Mouse (Mus musculus): Measurements from ENCODE around the gene Tnfrsf1a. TPM values are rescaled to one million over a fixed set of nuclear protein-coding genes. Genes with fewer than 3 reads are reported as not detected.

The Tnfrsf1a gene
- polyA plus RNA-seq, 1 experiment from 2014 or later: 19.3 TPM

DNA sequence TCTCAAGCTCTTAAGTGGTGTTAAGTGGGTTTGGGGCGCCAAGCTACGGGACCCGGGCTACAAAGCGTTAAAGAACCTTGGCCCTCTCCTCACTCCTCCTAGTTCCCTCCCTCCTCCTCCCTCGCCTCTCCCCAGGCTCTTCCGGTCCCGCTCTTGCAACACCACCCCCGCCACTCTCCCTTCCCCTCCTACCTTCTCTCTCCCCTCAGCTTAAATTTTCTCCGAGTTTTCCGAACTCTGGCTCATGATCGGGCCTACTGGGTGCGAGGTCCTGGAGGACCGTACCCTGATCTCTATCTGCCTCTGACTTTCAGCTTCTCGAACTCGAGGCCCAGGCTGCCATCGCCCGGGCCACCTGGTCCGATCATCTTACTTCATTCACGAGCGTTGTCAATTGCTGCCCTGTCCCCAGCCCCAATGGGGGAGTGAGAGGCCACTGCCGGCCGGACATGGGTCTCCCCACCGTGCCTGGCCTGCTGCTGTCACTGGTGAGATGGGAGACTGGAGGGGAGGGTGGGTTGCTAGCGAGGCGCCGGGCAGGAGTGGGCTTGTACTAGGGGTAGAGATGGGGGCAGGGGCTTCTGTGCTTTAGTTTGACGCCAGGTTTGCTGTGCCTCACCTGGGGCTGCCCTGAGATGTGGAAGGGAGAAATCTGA lies 541 bp downstream of the Tnfrsf1a start:
- Histone ChIP-seq H3K27ac (no peak overlapping the region), H3K4me3 (replicated peaks) (peak overlapping the region; percentile 44), H3K36me3 (replicated peaks) (no peaks in the 10 kb centered on the region), H3K4me2 (peak overlapping the region; percentile 76), H3K27me3 (peaks cover 14% of the 10 kb centered on the region; the same call in 1 of the 2 replicates), H3K9ac (peak overlapping the region; percentile 56), H3K9me3 (no peaks in the 10 kb centered on the region), H3K4me1 (peaks cover 29% of the 10 kb centered on the region)
- WGBS: under 1% methylated on average over 27 of the region's 27 CpGs
- peak; percentile 76 for ATAC-seq (ENCODE audit: low FRiP score)

DNA sequence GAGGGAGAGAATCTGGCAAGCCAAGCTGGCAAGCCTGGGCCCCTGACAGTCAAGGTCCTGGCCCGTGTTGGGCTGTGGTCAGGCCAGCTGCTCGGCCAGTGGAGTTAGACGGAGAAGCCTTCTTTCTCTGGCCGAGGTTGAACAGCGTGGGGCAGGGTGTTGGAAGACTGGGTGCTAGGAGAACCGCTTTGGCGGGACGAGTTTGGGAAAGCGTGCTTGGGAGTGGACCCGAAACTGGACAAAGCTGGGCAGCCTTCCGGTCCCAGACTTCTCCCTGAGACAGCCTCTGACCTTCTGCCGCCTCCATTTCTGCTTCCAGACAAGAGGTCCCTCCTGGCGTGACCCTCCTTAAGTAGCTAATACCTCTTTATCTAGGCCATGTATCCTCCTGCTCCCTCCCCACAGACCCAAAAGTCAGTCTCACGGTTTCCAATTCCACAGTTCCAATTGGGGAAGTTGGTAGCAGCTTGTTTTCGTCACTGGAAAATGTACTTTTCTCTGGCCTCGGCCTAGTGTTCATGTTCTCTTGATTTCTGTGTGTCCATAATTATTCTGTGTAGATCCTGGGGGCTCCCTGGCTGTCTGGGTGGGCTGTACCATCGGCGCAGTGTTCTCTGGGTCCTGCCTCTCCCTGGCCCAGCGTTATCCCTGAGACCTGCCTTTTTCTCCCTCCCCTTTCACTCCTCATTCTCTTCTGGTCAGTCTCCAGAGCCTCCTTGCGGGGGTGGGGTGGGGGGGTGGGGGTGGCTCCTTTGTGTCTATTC lies 1.3 kb downstream of the Tnfrsf1a start:
- Histone ChIP-seq H3K9me3 (no peaks in the 10 kb centered on the region), H3K9ac (peak overlapping the region; percentile 56), H3K36me3 (replicated peaks) (no peaks in the 10 kb centered on the region), H3K27ac (no peak overlapping the region), H3K27me3 (peaks cover 14% of the 10 kb centered on the region; the same call in 1 of the 2 replicates), H3K4me3 (replicated peaks) (peak overlapping the region; percentile 44), H3K4me1 (peaks cover 36% of the 10 kb centered on the region), H3K4me2 (peak overlapping the region; percentile 76)
- ATAC-seq (ENCODE audit: low FRiP score): no peak
- 8% methylated on average over 20 of the region's 20 CpGs for WGBS

DNA sequence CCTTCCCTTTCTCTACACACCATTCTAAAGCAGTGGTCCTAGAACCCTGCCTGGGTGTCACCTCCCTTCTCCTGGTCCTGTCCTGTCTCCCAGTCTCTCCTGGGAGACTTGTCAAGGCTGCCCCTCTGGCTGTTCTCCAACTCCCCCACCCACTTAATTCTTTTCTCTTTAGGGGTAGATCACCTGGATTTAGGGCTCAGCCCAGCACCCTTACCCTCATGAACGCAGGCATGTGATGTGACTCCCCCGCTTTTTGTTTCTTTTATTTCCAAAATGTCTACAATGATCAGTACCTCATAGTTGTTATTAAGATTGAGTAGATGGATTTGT lies 1.8 kb downstream of the Tnfrsf1a start:
- H3K36me3 ChIP-seq (replicated peaks): no peaks in the 10 kb centered on the region
- no peaks in the 10 kb centered on the region for H3K9me3 ChIP-seq
- H3K4me3 ChIP-seq (replicated peaks): peak overlapping the region; percentile 44; the same call in 1 of the 2 replicates
- H3K27ac ChIP-seq: no peak overlapping the region
- 84% methylated on average over 2 of the region's 2 CpGs for WGBS
- H3K9ac ChIP-seq: 0 out of 2 replicates have a peak overlapping the region, but pooled peaks have one; percentile 56
- ATAC-seq (ENCODE audit: low FRiP score): no peak
- peaks cover 40% of the 10 kb centered on the region for H3K4me1 ChIP-seq
- peak overlapping the region; percentile 76 for H3K4me2 ChIP-seq
- peaks cover 14% of the 10 kb centered on the region; the same call in 1 of the 2 replicates for H3K27me3 ChIP-seq

DNA sequence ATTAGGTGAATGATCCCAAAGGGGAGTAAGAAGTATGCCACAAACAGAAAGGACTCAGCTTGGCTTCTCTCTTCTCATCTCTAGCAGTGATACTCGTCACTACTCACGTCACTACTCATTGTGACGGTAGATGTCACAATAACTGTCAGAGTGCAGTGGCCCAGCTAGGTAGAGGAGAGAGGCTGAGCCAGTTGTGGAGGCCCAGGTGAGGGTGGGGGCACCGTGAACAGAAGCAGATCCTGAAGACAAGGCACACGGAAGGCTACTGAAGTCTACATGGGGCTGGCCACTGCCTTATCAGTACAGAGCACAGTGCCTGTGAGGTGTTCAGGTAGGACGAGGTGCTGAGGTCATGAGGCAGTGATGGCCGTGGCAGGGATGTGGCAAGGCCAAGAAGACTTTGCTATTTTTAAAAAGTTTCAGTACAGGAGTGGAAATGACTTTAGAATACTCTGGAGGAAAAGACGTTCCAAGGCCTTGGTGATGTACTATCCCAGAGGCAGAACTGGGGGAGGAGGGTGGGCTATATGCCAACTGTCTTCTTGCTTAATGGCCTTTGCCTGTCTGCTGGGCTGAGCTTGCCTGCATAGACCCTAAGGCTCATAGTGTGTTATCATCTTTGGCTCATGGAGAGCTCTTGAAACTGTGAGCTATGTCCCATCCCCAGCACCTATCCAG lies 2.3 kb downstream of the Tnfrsf1a start:
- peaks cover 40% of the 10 kb centered on the region for H3K4me1 ChIP-seq
- H3K27ac ChIP-seq: no peak overlapping the region
- no peak overlapping the region for H3K4me2 ChIP-seq
- no peaks in the 10 kb centered on the region for H3K9me3 ChIP-seq
- WGBS: 77% methylated on average over 8 of the region's 8 CpGs
- peaks cover 14% of the 10 kb centered on the region; the same call in 1 of the 2 replicates for H3K27me3 ChIP-seq
- no peak overlapping the region for H3K9ac ChIP-seq
- no peak overlapping the region for H3K4me3 ChIP-seq (replicated peaks)
- H3K36me3 ChIP-seq (replicated peaks): no peaks in the 10 kb centered on the region
- no peak for ATAC-seq (ENCODE audit: low FRiP score)

DNA sequence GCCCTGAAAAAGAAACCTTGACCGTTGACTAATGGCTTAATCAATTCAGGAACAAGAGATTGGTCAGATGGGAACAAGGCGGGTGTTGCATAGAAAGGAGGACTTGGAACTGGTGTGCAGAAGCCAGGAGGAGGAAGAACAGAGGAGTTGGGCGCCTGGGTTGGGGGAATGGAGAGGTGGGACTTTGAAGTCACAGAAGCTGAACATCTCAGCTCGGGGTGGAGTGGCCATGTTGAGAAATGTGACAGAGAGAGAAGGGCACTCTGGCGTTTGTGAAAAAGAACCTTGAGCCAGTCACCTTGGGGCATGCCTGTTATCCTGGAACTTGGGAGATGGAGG lies 2.9 kb downstream of the Tnfrsf1a start:
- Histone ChIP-seq H3K4me2 (no peak overlapping the region), H3K4me3 (replicated peaks) (no peak overlapping the region), H3K9ac (no peak overlapping the region), H3K4me1 (peaks cover 40% of the 10 kb centered on the region), H3K36me3 (replicated peaks) (no peaks in the 10 kb centered on the region), H3K27ac (no peak overlapping the region), H3K9me3 (no peaks in the 10 kb centered on the region), H3K27me3 (peaks cover 14% of the 10 kb centered on the region; the same call in 1 of the 2 replicates)
- WGBS: 68% methylated on average over 5 of the region's 5 CpGs
- no peak for ATAC-seq (ENCODE audit: low FRiP score)

DNA sequence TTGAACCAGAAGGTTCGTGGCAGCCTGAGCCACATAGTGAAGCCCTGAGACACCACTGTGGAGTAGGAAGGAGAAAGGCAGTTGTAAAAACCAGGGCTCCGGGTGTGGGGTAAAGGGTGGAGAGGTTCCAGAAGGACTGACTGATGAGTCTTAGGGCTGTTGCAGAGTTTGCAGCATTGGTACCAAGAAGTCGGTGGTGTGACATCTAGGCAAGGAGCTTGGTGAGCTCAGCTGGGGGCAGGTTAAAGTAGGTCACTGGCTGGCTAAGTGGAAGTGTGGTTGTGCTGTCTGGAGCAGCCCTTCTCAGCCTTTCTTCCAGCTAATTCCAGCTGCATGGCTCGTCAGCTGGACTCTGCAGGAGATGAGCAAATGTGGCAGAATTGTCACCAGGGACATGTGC lies 3.6 kb downstream of the Tnfrsf1a start:
- H3K4me2 ChIP-seq: no peak overlapping the region
- ATAC-seq (ENCODE audit: low FRiP score): no peak
- 63% methylated on average over 4 of the region's 4 CpGs for WGBS
- no peaks in the 10 kb centered on the region for H3K9me3 ChIP-seq
- peaks cover 40% of the 10 kb centered on the region for H3K4me1 ChIP-seq
- H3K27me3 ChIP-seq: peaks cover 14% of the 10 kb centered on the region; the same call in 1 of the 2 replicates
- no peak overlapping the region for H3K27ac ChIP-seq
- no peak overlapping the region for H3K9ac ChIP-seq
- no peak overlapping the region for H3K4me3 ChIP-seq (replicated peaks)
- H3K36me3 ChIP-seq (replicated peaks): 0 out of 2 replicates have a peak, but pooled peaks cover 6% of the 10 kb centered on the region

DNA sequence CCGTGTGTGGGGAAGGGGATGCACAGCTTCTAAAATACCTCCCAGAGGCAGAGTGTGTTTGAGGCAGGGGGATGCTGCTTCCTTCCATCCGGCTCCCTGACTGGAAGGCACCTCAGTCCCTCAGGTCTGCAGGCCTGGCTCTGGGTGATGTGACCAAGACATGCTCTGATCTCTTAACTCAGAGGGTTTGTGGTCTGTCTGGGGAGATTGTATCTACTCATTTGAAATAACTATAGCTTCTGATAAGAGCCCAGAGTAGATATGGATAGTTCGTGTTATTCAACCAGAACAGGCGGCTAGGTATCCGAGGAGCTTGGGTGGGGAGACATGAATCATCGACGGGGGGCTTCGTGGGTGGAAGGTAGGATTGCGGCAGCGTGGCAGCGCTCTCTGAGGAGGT lies 4.1 kb downstream of the Tnfrsf1a start:
- H3K27me3 ChIP-seq: peaks cover 11% of the 10 kb centered on the region; the same call in 1 of the 2 replicates
- no peak overlapping the region for H3K27ac ChIP-seq
- peaks cover 40% of the 10 kb centered on the region for H3K4me1 ChIP-seq
- no peaks in the 10 kb centered on the region for H3K9me3 ChIP-seq
- H3K36me3 ChIP-seq (replicated peaks): 0 out of 2 replicates have a peak, but pooled peaks cover 6% of the 10 kb centered on the region
- H3K4me3 ChIP-seq (replicated peaks): no peak overlapping the region
- H3K9ac ChIP-seq: no peak overlapping the region
- no peak overlapping the region for H3K4me2 ChIP-seq
- ATAC-seq (ENCODE audit: low FRiP score): no peak
- WGBS: 88% methylated on average over 11 of the region's 11 CpGs

DNA sequence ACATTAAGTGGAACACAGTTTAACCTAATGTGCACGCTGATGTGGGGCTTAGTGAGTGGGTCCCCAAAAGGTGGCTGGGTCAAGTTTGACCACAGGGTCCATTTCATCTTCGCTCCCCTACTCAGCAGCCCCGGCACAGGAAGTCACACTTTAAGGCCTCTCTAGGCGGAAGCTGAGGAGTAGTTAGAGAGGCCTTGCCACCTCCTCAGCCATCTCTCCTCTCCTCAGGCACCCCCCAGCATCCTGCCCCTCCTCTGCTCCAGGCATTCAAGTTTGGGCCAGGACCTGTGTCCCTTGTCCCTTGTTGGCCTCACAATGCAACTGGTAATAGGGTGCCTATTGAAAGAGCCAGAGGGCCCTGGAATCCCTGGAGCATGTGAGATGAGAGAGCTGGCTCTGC lies 4.5 kb downstream of the Tnfrsf1a start:
- 76% methylated on average over 4 of the region's 4 CpGs for WGBS
- Histone ChIP-seq H3K27ac (no peak overlapping the region), H3K9me3 (no peaks in the 10 kb centered on the region), H3K9ac (no peak overlapping the region), H3K4me3 (replicated peaks) (no peak overlapping the region), H3K36me3 (replicated peaks) (0 out of 2 replicates have a peak, but pooled peaks cover 6% of the 10 kb centered on the region), H3K27me3 (peaks cover 7% of the 10 kb centered on the region; the same call in 1 of the 2 replicates), H3K4me1 (peaks cover 40% of the 10 kb centered on the region), H3K4me2 (no peak overlapping the region)
- ATAC-seq (ENCODE audit: low FRiP score): no peak

DNA sequence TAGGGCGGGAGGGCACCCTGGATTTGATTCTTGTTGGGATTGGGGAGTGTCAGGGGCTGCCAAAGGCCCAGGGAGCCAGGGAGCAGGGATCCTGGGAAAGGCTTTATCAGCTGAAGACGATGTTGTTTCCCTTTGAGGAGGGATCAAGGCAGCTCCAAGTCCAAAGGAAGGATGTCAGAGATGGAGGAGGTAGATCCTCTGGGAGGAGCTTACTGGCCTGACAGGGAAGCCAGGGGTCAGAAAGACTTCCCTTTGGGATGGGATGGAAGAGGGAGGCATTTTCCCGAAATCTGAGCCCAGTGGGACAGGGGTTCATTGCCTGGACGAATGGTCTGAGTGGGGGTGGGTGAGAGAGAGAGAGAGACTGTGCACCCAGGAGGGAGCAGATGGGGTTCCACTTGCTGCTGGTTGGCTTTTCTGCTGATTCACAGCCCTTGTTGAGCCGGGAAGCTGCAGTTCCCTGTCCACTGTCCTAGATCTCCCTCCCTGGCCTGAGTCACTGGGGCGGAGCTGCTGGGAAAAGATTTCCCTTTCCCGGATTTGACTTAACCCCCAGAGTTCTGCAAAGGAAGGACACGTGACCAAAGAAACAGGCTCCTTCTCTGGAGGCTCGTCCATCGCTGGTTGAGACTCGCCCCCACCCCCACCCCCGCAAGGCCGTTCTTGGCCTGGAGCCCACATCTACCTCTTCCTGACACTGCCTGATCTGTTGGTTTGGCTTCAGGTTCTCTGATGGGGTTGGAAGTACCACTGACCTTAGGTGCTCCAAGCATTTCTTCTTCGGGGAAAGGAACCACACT lies 5.4 kb downstream of the Tnfrsf1a start:
- 16% methylated on average over 14 of the region's 14 CpGs for WGBS
- Histone ChIP-seq H3K27ac (no peak overlapping the region), H3K36me3 (replicated peaks) (peaks cover 6% of the 10 kb centered on the region; the same call in 1 of the 2 replicates), H3K4me1 (peaks cover 32% of the 10 kb centered on the region), H3K27me3 (0 out of 2 replicates have a peak, but pooled peaks cover 4% of the 10 kb centered on the region), H3K9me3 (no peaks in the 10 kb centered on the region), H3K4me2 (no peak overlapping the region), H3K4me3 (replicated peaks) (no peak overlapping the region), H3K9ac (no peak overlapping the region)
- ATAC-seq (ENCODE audit: low FRiP score): no peak; the same call in 1 of the 2 replicates

DNA sequence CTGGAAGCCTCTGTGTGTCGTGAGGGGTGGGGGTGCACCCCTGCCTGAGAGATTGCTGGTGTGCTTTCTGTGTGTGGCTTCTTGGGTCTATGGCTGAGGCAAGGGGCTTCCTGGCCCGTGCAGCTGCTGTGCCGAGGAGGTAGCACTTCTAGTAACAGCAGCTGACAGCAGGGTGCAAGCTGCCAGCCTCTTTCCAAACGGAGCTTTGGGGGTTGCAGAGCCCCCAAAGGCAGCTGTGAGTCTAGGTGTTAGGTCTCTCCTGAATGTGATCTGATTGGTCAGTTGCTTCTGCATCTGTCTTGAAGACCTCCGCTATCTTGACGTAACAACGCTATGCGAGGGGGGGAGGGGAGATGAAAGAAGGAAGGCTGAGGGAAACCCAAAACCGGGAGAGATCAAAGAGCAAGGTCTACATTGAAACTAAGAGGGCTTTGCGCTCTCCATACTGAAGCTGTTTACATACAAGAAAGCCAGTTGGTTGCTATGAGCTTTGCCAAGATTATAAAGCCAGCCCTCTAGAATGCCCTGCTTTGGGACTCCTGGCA lies 6.1 kb downstream of the Tnfrsf1a start:
- WGBS: 9% methylated on average over 10 of the region's 10 CpGs
- H3K4me1 ChIP-seq: peaks cover 25% of the 10 kb centered on the region
- H3K27ac ChIP-seq: 0 out of 2 replicates have a peak overlapping the region, but pooled peaks have one; percentile 2
- H3K27me3 ChIP-seq: peaks cover 8% of the 10 kb centered on the region; the same call in 1 of the 2 replicates
- ATAC-seq (ENCODE audit: low FRiP score): no peak
- peak overlapping the region; percentile 30; the same call in 1 of the 2 replicates for H3K4me2 ChIP-seq
- no peak overlapping the region for H3K9ac ChIP-seq
- H3K9me3 ChIP-seq: no peaks in the 10 kb centered on the region
- H3K4me3 ChIP-seq (replicated peaks): 0 out of 2 replicates have a peak overlapping the region, but pooled peaks have one; percentile 8
- peaks cover 6% of the 10 kb centered on the region; the same call in 1 of the 2 replicates for H3K36me3 ChIP-seq (replicated peaks)

DNA sequence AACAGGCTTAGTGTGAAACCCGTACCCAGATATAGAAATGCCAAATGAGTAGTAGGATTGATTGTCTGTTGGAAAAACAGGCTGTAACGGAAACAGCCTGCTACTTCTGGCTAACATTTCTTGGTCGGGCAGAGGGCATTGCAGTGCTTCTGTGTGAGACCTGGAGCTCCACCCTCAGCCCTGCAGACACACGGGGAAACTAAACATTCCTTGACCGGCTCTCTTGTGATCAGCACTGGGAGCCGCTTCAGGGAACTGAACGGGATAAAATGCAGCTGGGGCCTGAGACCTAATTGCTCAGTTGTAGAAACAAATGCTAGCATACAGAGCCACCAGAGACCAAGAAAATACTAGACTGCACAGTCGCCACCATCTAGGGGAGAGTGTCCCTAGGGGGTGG lies 7.1 kb downstream of the Tnfrsf1a start:
- Histone ChIP-seq H3K9ac (no peak overlapping the region), H3K4me2 (no peak overlapping the region), H3K4me3 (replicated peaks) (no peak overlapping the region), H3K27ac (no peak overlapping the region), H3K9me3 (no peaks in the 10 kb centered on the region), H3K36me3 (replicated peaks) (peaks cover 6% of the 10 kb centered on the region; the same call in 1 of the 2 replicates), H3K4me1 (peaks cover 21% of the 10 kb centered on the region), H3K27me3 (peaks cover 14% of the 10 kb centered on the region)
- no peak for ATAC-seq (ENCODE audit: low FRiP score)
- 54% methylated on average over 8 of the region's 8 CpGs for WGBS
